Mouse (Mus musculus): Measurements from ENCODE around the gene Dync1i2.

Gene Dync1i2

DNA sequence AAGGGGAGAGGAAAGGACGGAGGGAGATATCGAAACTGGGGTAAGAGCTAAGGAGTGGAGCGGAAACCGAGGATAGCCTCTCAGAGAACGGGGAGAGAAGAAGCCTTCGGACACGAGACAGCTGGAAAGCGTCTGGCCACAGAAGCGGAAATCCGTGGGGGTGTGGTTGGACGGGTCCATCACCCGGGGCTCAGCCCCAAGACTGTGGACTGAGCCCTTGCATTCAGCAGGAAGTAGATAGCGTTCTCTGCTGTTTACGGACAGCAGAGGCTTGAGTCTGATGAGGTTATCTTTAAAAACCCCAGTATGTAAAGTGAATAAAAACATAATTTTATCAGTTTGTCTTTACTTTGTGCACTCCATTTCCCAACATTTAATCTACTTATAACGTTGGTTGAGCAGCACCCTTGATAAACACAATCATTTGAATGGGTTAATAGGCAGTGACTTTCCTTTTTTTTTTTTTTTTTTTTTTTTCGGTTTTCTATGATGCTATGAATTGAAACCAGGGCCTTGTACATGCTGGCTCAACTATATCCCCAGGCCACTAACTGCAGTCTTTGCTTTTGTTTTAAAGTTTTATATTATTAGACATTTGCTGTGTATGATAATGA, 7.6 kb upstream of the Dync1i2 start:
- DNase-seq (ENCODE audit: low spot score): no peak

DNA sequence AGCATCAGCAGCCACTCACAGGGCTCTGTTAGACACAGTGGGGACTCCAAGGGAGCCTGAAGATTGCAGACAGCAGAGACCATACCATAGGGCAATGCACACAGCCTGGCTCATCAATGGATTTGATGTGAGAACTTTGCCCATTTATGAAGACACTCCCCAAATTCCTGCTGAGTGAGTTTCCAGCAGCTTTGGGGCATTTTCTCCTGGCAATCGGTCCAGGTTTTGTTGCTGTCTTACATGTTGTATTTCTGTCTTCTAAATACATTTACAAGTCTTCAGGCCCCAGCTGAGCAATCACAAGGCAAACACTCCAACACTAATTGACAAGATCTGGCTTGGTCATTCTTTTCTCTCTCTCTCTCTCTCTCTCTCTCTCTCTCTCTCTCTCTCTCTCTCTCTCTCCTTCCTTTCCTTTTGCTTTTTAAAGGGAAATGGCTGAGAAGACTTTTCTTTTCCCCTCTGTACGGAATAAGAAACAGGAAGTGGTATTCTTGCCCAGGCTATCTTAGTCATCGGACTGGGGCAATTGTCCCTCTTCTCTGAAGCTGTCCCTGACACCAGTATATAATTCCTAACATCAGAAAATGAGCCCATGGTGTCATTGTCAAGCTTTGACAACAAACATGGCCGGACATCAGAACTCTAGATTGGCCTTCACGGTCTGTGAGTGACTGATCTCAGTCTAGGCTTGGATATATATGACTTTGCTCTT, 2.3 kb upstream of the Dync1i2 start:
- no peak for DNase-seq (ENCODE audit: low spot score)

DNA sequence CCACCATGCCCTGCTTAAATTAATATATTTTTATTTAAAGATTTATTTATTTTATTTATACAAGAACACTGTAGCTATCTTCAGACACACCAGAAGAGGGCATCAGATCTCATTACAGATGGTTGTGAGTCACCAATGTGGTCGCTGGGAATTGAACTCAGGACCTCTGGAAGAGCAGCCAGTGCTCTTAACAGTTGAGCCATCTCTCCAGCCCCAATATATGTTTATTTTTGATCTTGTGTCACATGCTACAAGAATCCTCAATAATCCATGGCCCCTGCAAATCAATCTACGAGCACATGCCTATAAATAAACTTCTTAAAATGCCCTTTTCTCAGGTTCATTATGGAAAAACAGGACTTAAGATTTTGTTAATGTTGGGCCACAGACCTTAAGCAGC, 410 bp upstream of the Dync1i2 start:
- DNase-seq (ENCODE audit: low spot score): no peak

DNA sequence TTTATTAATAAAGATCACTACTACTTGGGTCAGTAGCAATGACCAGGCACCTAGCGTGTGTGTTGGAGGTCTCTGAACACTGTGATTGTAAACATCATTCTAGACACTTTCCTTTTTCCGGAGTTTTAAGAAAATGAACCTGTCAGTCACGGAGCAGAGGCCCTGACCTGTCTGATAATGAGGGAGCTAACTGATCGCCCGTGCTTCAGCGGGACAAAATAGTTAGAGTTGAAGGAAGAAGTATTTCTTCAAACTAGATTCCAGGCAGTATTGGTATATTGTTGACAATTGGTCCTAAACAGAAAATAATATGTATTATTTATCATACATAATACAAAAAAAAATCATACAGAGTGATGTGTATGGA, 837 bp downstream of the Dync1i2 start:
- peak; percentile 23 for DNase-seq (ENCODE audit: low spot score)

DNA sequence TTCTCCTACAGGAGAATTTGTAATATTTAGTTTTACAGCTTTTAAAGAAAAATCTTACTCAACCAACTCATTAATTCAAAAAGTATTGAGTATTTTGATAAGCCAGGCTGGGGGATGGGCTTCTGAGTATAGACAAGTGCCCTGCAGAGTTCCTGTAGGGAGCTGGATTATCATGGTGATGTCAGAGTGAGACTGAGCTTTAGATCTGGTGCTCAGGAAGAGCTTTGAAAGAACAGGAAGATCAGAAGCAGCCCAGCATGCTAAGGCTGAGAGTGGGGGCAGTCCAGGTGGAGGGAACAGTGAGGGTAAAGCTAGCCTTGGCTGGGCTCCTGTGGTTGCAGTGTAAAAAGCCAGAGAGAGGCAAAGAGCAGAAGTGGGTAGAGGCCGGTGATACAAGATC, 9.5 kb downstream of the Dync1i2 start:
- no peak for DNase-seq (ENCODE audit: low spot score)

DNA sequence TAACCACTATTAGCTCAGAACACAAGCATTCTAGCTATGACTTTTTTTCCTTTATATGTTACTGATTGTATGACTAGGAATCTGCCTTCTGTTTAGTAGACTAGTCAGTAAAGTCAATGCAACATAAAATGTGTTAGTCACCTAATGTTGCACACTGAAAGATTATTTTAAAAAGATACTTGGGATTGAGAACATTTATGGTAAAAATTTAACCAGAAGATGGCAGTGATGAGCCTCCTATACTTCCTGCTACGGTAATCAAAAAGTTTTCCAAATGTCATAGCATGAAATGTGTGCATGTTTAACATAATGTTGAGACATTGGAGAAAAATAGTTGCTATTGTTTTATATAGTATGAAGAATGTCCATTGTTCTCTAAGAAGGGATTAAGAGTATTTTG, 15.9 kb downstream of the Dync1i2 start:
- DNase-seq (ENCODE audit: low spot score): peak; percentile 36

DNA sequence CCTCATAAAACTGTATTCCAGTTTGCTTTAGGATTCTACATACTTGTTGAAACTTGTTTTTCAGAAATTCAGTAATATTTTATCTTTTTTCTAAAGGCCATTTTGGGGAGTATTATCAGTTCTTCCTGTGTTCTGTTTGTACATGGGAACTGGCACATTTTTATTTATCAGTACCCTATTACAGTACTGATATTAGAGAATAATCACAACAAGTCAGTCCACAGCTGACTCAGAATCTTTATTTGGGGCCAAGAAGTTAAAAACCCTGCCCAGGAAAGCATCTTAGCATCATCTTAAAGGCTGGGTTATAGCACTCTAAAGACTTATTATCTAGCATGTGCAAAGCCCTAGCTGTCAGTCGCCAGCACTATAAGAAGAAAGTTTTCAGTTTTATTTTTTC, 18.1 kb downstream of the Dync1i2 start:
- DNase-seq (ENCODE audit: low spot score): no peak

DNA sequence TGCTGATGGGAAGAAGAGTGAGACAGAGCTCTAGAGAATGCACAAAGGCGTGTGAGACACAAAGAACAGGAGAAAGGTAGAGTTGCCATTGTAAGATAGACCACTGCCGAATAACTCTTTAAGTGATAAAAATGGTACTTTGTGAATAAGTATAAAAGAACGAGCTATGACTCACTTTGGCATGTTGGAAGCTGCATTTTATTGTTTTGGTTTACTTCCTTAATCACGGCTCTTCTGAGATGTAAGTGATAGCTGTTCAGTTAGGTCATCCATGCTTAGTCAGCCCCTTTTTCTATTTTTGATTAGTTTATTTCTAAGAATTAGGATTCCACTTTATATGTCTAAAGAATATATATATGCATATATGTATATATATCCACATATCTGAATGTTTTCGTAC, 20.4 kb downstream of the Dync1i2 start:
- DNase-seq (ENCODE audit: low spot score): no peak

DNA sequence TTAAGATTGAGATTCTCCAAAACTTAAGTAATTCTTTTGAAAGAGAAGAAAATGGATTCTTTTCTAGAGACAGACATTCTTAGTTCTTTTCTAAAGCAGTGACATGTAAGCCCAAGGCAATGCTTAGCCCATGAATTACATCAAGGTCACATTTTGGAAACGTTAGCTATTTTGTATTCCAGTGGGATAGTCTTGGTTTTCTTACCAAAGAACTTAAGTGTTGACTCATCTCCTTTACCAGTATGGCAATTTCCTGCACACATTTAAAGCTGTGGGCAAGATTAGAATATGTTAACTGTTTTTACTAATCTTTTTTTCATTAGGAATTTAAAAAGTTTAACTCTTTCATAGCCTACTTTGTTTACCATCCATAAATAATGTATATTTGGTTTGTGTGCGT, 21.5 kb downstream of the Dync1i2 start:
- DNase-seq (ENCODE audit: low spot score): no peak

DNA sequence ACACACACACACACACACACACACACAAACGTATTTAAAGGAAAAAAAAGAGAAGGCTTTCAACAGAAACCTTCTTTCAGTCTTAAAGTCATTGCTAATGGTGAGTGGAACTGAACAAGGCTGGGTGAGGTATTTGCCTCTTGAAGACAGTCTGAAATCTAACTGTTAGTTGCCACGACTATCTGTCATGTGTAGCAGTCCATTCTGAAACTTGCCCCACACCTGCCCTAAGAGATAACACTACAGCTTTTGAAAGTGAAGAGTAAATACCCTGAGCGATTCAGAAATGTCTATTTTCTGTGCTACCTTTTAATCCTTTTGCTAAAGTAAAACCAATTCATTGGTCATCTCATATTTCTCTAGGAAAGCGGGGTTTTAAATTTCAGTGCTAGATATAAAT, 23.9 kb downstream of the Dync1i2 start:
- DNase-seq (ENCODE audit: low spot score): no peak

DNA sequence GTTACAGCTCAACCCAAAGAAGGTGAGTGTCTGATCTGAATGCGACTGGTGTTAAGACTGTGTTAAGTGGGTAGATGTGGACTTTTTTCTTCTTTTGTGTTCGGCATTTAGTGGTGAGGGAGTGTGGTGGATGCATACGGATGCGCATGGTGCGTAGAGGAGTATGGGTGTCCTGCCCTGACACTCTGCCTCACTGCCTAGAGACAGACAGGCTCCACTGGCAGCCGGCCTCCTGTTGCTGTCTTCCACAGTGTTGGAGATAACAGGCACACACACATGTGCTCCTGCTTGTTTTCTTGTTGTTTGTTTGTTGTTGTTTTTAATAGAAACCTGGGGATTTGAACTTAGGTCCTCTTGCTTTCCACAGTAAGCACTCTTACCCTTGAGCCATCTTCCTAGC, 24.5 kb downstream of the Dync1i2 start:
- no peak for DNase-seq (ENCODE audit: low spot score)

DNA sequence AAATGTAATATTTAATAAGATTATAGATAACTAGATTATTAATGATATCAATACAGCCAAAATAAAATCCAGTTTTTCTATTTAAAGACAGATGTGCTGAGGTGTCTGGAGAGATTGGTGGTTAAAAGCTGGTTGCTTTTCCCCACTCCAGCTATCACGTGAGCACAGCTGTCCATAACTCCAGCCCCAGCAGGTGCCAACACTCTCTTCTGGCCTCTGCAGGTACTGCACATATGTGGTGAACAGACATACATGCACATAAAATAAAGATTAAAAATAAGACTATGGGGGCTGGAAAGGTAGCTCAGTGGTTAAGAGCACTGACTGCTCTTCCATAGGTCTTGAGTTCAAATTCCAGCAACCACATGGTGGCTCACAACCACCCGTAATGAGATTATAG, 30.0 kb downstream of the Dync1i2 start:
- DNase-seq (ENCODE audit: low spot score): no peak

DNA sequence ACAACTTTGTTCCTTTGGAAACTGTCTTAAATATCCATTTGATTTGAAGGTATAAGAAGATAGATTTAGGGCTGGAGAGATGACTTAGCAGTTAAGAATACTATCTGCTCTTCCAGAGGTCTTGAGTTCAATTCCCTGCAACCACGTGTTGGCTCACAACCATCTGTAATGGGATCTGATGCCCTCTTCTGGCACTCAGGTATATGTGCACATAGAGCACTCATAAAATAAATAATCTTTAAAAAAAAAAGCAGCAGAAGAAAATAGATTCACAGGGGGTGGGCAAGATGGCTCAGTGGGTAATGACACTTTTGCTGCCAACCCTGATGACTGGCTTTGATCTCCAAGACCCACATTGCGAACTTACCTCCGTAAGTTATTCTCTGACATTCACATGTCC, 30.7 kb downstream of the Dync1i2 start:
- DNase-seq (ENCODE audit: low spot score): no peak

DNA sequence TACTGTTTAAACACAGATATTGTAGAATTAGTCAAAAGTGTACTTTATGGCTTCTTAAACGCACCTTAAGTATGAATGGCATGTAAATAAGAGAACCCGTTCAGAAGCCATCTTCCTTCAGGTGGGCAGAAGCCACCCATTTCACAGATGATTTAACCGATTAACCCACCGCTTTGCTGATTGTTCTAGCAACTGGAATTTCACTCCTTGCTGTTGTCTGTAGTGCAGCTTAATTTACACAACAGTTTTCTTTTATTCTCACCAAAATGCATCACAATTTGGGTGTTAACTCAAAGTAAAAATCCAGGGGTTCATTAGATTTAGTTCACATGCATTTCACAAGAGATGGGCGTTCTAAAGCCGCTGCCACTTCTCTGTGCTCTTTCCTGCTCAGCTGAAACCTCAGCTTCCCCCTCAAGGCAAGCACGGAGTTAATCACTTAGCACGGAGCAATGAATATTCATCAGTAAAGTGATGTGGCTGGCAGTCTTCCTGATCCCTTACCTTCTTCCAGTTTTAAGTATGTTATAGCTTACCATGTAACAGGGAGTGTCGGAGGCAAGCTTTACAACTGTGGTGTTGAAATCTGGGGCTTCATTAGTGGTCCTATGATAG, 31.7 kb downstream of the Dync1i2 start:
- no peak for DNase-seq (ENCODE audit: low spot score)

DNA sequence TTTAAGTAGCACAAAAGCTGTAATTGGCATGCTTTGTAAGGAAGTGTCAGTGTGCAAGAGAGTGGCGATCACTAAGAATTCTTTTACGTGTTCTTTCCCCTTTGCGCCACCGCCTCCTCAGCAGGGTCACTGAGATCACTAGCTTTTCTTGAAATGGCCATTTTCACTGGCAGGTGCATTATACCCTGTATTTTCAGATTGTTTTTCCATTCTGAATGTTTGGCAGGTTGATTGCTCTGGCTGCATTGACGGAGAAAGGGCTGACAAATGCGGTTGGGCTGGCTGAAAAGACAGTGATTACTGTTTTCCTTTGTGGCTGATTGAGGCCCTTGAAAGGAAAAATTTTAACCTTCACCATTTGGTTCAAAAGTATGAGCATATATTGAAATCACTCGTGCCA, 33.3 kb downstream of the Dync1i2 start:
- no peak for DNase-seq (ENCODE audit: low spot score)

DNA sequence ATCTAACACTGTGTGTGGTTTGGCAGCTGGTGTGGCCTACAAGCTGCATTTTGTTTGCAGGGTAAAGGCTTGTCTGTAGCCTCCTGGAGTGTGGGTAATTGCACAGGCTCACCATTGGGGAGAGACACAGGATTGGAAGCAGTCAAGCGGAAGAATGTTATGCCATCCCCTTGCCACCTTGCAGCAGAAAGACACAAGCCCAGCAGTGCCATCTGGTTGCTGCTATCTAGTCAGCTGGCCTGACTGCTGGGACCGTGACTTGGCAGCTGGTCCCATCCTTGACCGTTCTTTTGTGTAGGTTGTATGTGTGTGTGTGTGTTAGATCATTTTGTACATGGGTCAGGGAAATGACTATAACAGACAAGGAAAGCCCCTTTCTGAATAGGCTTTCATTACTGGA, 33.9 kb downstream of the Dync1i2 start:
- no peak for DNase-seq (ENCODE audit: low spot score)

DNA sequence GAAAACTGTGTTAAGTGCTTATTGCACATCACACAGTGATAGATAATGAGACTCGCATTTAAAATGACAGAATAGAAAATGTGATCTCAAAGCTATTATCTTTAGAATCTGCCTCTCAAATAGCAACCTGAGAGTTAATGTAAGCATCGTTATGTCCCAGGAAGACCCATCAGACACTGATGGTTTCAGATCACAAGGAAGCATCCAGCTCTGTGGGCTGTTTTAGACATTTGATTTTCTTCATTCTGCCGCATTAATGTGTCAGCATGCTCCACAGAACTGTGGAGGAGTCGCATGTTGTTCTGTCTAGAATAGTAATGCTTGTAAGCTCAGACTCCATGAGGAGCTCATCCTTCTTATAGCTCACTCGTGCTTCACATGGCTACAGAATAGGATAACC, 34.6 kb downstream of the Dync1i2 start:
- DNase-seq (ENCODE audit: low spot score): no peak

DNA sequence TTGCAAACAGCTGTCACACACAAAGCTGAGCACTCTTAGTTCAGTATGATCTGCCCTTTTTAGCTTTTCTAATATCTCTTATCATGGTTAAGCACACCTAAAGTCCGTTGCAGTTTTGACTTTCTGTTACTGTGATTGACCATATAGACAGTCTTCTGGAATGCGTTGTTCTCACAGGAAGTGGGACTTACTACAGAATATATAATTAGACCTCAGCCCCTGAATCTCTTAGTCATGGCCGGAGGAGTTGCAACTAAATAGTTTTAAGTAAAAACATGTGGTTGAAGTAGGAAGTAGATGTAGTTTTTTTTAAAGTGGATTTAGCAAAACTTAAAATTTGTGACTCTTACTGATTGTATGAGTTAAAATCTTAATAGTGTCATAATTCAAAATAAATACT, 36.6 kb downstream of the Dync1i2 start:
- no peak for DNase-seq (ENCODE audit: low spot score)

DNA sequence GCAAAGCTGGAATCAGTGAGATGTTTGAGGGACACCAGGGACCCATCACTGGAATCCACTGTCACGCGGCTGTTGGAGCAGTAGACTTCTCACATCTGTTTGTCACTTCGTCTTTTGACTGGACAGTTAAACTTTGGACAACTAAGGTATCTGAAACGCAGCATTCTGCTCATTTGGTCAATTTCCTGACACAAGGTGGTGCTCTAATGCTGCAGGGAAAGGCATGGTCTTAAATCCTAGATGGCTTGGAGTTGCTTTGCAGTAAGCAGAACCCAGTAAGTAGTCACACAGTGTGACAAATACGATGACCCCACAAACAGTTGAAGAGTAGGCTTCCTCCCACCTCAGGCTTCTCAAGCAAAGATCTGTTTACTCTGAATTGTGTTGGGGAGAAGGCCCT, 39.3 kb downstream of the Dync1i2 start:
- DNase-seq (ENCODE audit: low spot score): peak; percentile 59

DNA sequence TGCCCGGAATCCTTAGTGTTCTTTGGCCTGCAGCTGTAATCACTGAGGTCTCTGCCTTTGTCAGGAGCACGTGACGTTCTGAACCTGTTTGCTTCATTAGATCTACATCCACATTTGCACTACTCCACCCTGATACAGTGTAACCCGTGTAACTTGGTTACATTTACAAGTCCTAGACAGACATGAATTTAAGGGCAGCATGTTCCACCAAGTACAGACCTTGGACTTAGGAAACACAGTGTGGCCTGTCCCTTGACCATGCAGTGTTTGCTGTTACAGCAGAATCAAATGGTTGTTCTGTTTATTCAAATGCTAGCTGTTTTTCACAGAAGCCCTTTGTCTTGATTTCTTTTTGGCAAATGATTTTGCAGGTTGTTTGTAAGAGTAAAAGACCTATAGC, 43.3 kb downstream of the Dync1i2 start:
- DNase-seq (ENCODE audit: low spot score): no peak

DNA sequence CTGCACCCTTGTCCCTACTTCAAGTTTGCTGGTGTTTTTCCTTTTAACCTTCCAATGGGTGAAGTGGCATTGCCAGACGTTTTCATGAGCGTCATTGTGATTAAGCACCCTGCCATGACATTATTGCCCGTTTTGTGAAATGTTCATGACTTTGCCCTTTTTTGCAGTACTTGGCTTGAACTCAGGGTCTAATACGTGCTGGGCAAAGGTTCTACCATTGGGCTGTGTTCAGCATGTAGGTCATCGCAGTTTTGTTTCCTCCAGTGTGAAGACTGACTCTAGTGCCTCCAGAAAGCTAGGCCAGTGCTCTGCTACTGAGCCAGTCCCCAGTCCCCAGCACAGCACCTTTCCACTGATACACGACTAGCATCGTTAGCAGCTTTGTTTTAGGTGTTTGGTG, 45.1 kb downstream of the Dync1i2 start:
- DNase-seq (ENCODE audit: low spot score): no peak

DNA sequence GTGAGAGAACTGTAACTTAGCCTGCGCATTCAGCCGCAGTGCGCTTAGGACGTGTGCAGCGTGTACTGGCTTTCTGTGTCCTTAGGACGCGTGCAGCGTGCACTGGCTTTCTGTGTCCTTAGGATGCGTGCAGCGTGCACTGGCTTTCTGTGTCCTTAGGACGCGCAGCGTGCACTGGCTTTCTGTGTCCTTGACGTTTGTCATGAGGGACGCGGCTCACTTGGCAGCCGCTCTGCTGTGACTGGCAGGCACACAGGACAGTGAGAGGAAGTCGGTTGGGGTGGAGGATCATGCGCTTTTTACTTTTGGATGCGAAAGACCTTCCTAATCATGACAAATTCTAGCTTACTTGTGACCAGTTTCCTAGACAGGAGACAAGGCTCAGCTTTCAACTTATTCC, 53.1 kb downstream of the Dync1i2 start:
- no peak for DNase-seq (ENCODE audit: low spot score)

DNA sequence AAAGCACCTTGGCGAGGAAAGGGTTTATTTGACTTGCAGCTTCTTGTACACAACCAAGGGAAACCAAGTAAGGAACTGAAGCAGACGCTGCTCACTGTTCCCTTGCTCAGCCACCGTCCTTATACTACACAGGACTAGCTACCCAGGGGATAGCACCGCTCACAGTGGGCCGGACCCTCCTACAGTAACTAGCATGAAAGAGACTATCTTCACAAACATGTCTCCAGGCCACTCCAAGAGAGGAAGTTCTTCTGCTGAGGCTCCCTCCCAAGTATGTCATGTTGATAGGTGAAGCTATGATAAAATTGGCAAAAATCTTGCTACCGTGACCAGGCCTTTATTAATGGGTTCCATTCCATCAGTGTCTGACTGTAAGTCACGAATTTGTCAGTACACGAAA, 57.2 kb downstream of the Dync1i2 start:
- no peak for DNase-seq (ENCODE audit: low spot score)

DNA sequence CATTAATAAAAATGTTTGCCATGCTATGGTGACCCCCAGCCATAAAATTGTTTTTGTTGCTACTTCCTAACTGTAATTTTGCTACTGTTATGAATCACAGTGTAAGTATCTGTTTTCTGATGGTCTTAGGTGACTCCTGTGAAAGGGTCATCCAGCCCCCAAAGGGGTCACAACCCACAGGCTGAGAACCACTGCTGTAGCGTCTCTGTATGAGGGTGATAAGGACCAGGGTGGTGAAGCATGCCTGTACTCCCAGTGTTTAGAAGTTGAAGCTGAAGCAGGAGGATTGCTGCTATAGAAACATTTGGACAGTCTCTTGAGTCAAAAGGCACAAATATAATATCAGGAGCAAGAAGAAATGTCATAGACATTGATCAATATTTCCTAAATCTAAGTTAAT, 57.8 kb downstream of the Dync1i2 start:
- no peak for DNase-seq (ENCODE audit: low spot score)
